31 mouse cellular contexts compared by ENCODE assay signal in the genomic region with DNA sequence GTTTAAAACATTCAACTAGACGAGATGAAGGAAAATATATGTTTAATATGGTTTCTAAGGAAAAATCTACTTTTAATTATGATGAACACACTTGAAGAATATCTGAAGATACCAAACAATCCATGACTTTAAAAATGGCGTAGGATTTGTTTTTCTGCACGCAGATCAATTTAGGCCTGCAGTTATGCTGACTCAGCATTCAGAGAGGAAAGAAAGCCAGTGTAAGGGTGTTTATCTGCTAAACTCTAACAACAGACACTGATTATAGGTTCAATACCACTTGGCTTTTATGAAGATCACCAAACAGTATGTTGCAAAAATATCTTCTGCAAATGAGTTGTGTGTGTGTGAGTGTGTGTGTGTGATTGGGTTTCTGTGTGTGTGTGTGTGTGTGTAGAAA.
"Had no signal": no experiment of that assay in that cellular context is flagged by ENCODE, and none has a peak within 500 bp of the region (broad histone marks: within the 10 kb centered on the region; RNA-seq: fewer than 3 reads in every experiment).

No protein-coding gene starts in this region.

- H3K4me3 ChIP-seq: heart, embryonic 12.5 days; heart, embryonic 13.5 days; heart, embryonic 15.5 days; hindbrain, embryonic 10.5 days; hindbrain, embryonic 12.5 days; hindbrain, embryonic 13.5 days; hindbrain, embryonic 15.5 days; intestine, embryonic 15.5 days; kidney, embryonic 15.5 days; layer of hippocampus, adult 2 months; left cerebral cortex, adult 2 months had no signal

- H3K4me1 ChIP-seq: heart, embryonic 12.5 days; heart, embryonic 13.5 days; heart, embryonic 15.5 days; hindbrain, embryonic 10.5 days; hindbrain, embryonic 12.5 days; hindbrain, embryonic 13.5 days; hindbrain, embryonic 15.5 days; intestine, embryonic 15.5 days; kidney, embryonic 15.5 days had no signal

- H3K9me3 ChIP-seq: heart, embryonic 12.5 days; heart, embryonic 13.5 days; heart, embryonic 15.5 days; hindbrain, embryonic 10.5 days; hindbrain, embryonic 12.5 days; hindbrain, embryonic 13.5 days; hindbrain, embryonic 15.5 days; intestine, embryonic 15.5 days; kidney, embryonic 15.5 days had no signal

- H3K9ac ChIP-seq: heart, embryonic 12.5 days; heart, embryonic 13.5 days; heart, embryonic 15.5 days; hindbrain, embryonic 12.5 days; hindbrain, embryonic 13.5 days; hindbrain, embryonic 14.5 days; hindbrain, embryonic 15.5 days; intestine, embryonic 15.5 days; kidney, embryonic 15.5 days had no signal

- H3K27me3 ChIP-seq: heart, embryonic 12.5 days; heart, embryonic 13.5 days; heart, embryonic 15.5 days; hindbrain, embryonic 12.5 days; hindbrain, embryonic 13.5 days; hindbrain, embryonic 15.5 days; intestine, embryonic 15.5 days; kidney, embryonic 15.5 days had no signal

- H3K4me2 ChIP-seq: heart, embryonic 11.5 days; heart, embryonic 12.5 days; heart, embryonic 13.5 days; heart, embryonic 15.5 days; hindbrain, embryonic 12.5 days; hindbrain, embryonic 13.5 days; hindbrain, embryonic 14.5 days; hindbrain, embryonic 15.5 days; intestine, embryonic 15.5 days; kidney, embryonic 15.5 days had no signal

- H3K27ac ChIP-seq: heart, embryonic 13.5 days; heart, embryonic 15.5 days; hindbrain, embryonic 10.5 days; hindbrain, embryonic 12.5 days; hindbrain, embryonic 13.5 days; hindbrain, embryonic 14.5 days; hindbrain, embryonic 15.5 days; hindbrain, postnatal 0 days; intestine, embryonic 15.5 days; kidney, embryonic 15.5 days; kidney, postnatal 0 days; layer of hippocampus, adult 2 months; left cerebral cortex, adult 2 months had no signal

- H3K36me3 ChIP-seq: heart, embryonic 12.5 days; heart, embryonic 13.5 days; heart, embryonic 15.5 days; hindbrain, embryonic 10.5 days; hindbrain, embryonic 12.5 days; hindbrain, embryonic 13.5 days; hindbrain, embryonic 15.5 days; intestine, embryonic 15.5 days; kidney, embryonic 15.5 days had no signal

- DNase-seq: heart, postnatal 10 days; heart, postnatal 14 days; heart, postnatal 36 days; heart, postnatal 4 days; kidney, adult 11 months; kidney, adult 18-20 months; kidney, adult 2 months; kidney, adult 8-10 months; kidney, adult 9 months; kidney, postnatal 10 days; kidney, postnatal 14 days; kidney, postnatal 25 days; kidney, postnatal 36 days; kidney, postnatal 4 days; layer of hippocampus, adult 9-11 months; layer of hippocampus, postnatal 36 days had no signal
